Mouse (Mus musculus): Measurements from ENCODE around the gene Gm13023.
"Not testable (repeated sequence)": the region's sequence is repeated elsewhere in the genome, so short reads cannot be mapped to it uniquely, and the experiment has no call there.

Gm13023 gene

DNA sequence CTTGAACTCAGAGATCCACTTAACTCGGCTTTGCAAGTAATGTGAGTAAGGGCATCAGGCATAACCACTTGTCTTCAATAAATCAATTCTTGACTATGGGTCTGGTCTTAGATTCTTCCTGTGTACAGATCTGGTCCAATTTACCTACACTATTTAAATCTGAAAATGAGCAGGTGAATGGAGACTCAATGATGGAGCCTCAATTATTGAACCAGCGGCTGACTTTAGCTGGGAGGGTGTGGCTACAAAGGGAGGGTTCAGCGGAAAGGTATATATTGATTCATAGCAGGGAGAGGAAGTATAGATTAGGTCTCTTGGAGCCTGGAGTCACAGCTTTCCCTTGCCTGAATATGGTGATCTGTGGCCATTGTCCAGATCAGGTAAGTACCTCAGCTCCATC, at the start of gene Gm13023:
Gene Gm13023 (plus strand): TSS at position 301 of the 400 bp plus-strand sequence.
- not testable (repeated sequence) for DNase-seq (ENCODE audit: low spot score in 2 of 2)

DNA sequence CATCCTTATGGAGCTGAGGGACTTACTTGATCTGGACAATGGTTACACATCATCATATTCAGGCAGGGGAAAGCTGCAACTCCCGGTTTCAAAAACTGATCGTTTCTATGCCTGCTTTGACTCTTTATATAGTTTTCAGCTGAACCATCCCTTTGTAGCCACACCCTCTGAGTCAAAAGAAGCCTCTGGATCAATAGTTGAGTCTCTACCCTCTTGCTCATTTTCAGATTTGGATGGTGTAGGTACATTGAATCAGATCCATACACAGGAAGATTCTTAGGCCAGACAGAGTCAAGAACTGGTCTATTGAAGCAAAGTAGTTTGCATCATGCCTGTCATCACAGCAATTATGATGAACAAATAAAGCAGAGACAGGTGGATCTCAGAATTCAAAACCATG, 26.8 kb downstream of the Gm13023 start, which contains the start of gene Gm13084:
Gene Gm13084 (minus strand): TSS at position 101 of the 400 bp plus-strand sequence.
- DNase-seq (ENCODE audit: low spot score in 2 of 2), result no peak

All from spleen, postnatal 36 days (tissue).